Mouse (Mus musculus) stomach, postnatal 0 days (tissue): ENCODE results near the gene Smim23.

ENCODE experiments used
- CTCF ChIP-seq: IDR thresholded peaks from 2 replicates; pipeline ENCODE4 v1.5.1; 2016; ENCODE audit warnings: antibody characterized with exemption, low read depth, mild to moderate bottlenecking, moderate library complexity
- EP300 ChIP-seq: optimal IDR thresholded peaks from 2 replicates; pipeline ENCODE3; 2016; ENCODE audit warnings: antibody characterized with exemption

DNA sequence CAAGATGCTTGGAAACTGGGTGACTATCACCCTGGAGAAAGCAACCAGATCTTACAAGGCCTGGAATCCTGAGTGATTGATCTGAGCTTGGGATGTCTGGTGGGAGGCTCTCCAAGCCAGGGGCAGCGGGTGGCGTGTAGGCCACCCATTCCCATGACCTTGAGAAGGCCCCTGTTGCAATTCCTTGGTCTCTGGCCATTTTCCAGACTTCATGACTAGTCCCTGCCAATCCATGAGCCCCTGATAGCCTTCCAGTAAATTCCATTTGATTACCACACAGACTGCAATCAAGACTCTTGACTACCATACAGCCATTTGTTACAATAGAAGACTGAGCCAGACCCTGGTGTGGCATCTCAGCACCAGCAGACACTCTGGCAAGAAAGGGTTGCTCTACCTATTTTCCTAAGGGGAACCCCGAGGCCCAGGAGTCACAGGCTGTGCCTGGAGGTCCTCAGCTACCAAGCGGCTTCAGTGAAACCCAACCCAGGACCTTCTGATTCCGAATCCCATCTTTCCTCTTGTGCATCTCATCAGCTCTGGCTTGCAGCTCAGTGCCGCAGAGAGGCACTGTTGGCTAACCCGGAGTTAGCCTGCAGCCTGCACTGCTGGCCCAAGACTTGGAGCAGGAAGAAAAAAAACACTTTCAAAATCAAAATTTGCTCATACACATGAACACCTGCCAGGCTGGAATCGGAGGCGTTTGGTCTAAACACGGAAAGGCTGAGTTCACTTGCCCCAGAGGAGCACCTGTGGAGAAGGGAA is 44.4 kb upstream of the Smim23 start:
- no peak for TF ChIP-seq CTCF
- TF ChIP-seq EP300 = no peak
